Mouse (Mus musculus) cerebellum, adult 11 months (tissue): ENCODE data around the gene Rorc.
A peak's percentile ranks its signal among the peaks of the same experiment; 100 is the strongest.

ENCODE experiments used
- DNase-seq: peaks from one replicate; pipeline ENCODE4 v3.0.0; 2022

Rorc gene

DNA sequence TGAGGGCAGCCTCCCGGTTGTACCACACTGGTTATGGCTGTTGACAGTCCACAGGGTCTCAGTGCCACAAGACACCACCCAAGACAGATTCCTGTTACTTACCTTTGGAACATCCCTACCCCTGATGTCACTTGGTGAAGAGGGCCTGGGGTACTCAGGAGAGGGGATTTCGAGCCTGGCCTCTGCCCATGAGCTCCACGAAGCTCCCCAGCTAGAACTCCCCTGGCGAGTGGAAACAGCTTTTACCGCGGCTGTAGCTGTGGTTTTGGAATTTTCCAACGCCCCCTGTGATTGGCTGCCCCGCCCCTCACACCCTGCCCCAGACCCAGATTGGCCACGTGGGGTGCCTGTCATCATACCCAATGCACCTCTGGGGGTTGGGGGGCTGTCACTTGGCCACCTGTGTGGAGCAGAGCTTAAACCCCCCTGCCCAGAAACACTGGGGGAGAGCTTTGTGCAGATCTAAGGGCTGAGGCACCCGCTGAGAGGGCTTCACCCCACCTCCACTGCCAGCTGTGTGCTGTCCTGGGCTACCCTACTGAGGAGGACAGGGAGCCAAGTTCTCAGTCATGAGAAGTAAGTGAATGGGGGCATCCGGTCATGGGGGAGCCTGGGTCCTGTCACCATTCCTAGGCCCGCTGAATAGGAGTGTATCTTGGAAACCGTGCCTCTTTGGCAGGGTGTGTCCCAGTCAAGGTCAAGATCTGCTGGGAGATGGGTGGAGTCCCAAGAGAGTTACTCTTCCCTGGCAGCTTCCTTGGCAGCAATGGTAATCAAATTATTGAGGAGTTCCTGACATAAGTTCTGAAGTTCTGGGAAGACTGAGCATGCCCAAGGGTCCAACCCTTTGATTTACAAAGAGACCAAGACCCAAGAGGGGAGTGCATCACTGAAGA is 4.7 kb downstream of the Rorc start:
- no peak for DNase-seq

- DNase-seq, result no peak
Measured at GRCm38 (mm10) chr3:94379831-94380510, 7.4 kb downstream of the Rorc start.

GRCm38 (mm10) chr3:94382308-94382707 is 9.7 kb downstream of the Rorc start:
- no peak for DNase-seq

GRCm38 (mm10) chr3:94383476-94383875 is 10.9 kb downstream of the Rorc start:
- no peak for DNase-seq

GRCm38 (mm10) chr3:94386671-94387070 is 14.1 kb downstream of the Rorc start:
- DNase-seq, result no peak

GRCm38 (mm10) chr3:94387391-94387790 is 14.8 kb downstream of the Rorc start:
- DNase-seq, result no peak

GRCm38 (mm10) chr3:94388047-94388446 is 15.5 kb downstream of the Rorc start:
- DNase-seq, result no peak

- DNase-seq, result no peak
Measured at GRCm38 (mm10) chr3:94389420-94389819, 16.8 kb downstream of the Rorc start.

DNA sequence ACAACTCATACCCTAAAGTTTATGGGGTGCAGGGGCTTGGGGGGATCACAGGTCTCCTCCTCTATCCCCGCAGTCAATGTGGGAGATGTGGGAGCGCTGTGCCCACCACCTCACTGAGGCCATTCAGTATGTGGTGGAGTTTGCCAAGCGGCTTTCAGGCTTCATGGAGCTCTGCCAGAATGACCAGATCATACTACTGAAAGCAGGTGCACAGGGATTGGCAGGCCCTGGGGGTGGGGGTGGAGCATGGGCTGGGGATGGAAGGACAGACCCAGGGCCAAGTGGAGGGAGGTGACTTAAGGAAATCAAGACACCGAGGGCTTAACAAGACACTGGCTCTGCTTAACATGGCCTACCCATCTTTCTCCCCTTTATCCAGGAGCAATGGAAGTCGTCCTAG is 18.4 kb downstream of the Rorc start:
- DNase-seq, result no peak

DNA sequence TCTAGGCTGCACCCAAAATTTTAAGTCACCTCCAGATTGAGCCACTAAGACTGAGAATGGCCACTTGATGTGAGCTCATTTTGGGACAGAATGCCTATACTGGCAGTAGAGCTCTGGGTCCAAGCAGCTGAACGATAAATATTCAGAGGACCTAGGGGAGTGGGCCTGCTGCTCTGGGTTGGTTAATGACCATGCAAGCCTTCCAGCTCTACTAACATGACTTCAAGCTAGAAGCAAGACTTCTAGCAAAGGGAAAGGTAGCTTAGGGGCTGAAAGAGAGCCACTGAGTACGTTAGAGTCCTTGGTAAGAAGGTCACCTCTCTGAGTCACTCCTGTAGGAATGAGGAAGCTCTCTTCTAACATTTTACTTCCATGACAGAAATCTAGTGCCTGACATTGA is 19.5 kb downstream of the Rorc start:
- no peak for DNase-seq

DNA sequence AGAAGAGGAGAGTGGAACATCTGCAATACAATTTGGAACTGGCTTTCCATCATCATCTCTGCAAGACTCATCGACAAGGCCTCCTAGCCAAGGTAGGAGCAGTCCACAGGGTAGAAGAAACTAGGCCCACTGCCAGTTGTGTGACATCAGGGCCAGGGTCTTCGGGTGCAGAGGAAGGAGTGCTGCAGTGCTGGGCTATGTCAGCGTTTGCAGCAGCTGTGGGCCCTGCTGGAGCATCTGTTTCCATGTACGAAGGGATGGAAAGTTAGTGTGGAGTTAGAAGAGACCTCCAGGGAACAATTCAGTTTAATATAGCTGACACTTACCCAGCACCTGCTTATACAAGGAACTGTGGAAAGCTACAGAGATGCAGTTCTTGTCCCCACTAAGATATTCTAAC is 20.5 kb downstream of the Rorc start:
- DNase-seq, result no peak

DNA sequence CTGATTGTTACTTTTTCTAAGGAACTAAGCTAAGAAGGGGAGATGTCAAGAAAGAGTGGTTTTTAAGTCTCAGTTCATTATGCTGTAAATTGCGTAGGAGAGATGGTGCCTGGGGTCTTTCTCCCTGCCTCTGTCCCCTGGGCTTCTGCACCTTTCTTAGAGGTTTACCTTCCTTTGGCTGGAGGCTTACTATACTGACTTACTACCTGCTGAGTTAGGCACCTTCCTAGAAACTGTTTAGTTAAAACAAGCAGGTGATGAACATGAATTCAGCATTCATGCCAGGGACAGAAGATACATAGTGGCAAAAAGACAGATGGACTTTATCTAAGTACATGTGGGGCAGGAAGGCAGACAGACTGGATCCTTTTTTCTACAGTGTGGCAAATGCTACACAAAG is 23.7 kb downstream of the Rorc start:
- no peak for DNase-seq

- DNase-seq, result no peak
Measured at GRCm38 (mm10) chr3:94396851-94397250, 24.3 kb downstream of the Rorc start.

GRCm38 (mm10) chr3:94398217-94398616 is 25.6 kb downstream of the Rorc start, which contains the start of gene Lingo4:
TSS of gene Lingo4 (plus strand) at chr3:94398517.
- DNase-seq, result no peak

GRCm38 (mm10) chr3:94398943-94399481 is 26.4 kb downstream of the Rorc start:
- no peak for DNase-seq

- no peak for DNase-seq
Measured at GRCm38 (mm10) chr3:94399663-94400310, 27.2 kb downstream of the Rorc start.

DNA sequence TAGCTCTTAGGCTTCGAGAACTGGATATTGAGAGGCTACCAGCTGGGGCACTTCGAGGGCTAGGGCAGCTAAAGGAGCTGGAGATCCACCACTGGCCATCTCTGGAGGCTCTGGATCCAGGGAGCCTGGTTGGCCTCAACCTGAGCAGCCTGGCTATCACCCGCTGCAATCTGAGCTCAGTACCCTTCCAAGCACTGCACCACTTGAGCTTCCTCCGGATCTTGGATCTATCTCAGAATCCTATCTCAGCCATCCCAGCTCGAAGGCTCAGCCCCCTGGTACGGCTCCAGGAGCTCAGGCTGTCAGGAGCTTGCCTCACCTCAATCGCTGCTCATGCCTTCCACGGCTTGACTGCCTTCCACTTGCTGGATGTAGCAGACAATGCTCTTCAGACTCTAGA is 29.9 kb downstream of the Rorc start:
- DNase-seq, result no peak

- DNase-seq, result no peak
Measured at GRCm38 (mm10) chr3:94404366-94405054, 31.9 kb downstream of the Rorc start.

- DNase-seq, result no peak
Measured at GRCm38 (mm10) chr3:94405561-94405960, 33.0 kb downstream of the Rorc start.

GRCm38 (mm10) chr3:94412530-94412929 is 39.9 kb downstream of the Rorc start:
- no peak for DNase-seq

- peak; percentile 97 for DNase-seq
Measured at GRCm38 (mm10) chr3:94413031-94413679, 40.6 kb downstream of the Rorc start, which contains the start of gene Tdrkh. TSS of gene Tdrkh (plus strand) at chr3:94413273.

DNA sequence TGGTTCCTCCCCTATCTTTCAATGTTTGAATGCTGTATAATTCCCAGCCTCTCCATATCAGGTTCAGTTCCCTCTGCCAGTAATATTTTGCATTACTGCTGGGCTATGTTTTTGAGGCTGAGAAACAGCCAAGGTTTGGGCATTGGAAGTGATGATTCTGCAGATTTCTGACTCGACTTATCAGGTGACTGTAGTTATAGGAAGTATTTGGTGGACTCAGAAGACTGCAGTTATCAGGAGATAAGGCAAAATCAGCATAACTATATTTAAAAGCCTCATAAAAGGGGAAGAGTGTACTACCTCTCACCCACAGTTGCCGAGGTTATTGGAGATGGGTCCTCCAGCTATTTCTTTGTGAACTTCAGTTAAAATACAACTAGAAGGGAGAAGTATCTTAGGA is 58.4 kb downstream of the Rorc start:
- DNase-seq, result no peak
